Comparison of ENCODE assay signal across 13 mouse cellular contexts in the genomic region with DNA sequence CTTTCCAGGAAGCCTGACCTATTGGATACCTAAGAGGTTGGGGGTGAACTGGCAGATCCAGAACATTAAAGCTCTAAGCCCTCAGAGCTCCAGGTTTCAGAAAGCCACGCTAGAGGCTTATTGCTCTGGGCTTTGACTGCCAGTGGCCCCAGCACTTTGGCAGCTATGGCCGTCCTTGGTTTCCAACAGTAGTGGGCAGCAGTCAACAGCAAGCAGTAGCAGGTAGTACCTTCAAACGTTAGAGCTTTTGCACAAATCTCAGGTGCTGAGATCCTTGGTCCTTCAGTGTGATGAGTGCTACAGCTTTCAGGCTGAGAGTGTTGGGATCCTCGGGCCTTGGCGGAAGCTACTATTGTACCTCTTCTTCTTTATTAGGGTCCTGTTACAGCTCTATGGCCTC.
DNase-seq lines count a peak whose midpoint lies in the region; ATAC-seq and TF ChIP-seq lines count a peak whose summit lies in the region.
"Had no signal": no experiment of that assay in that cellular context is flagged by ENCODE, and none has a peak within 500 bp of the region (broad histone marks: within the 10 kb centered on the region; RNA-seq: fewer than 3 reads in every experiment).

No protein-coding gene starts in this region.

- no peak for ATAC-seq in intestine, postnatal 0 days
- ATAC-seq in intestine, embryonic 15.5 days = no peak
- ATAC-seq in lung, postnatal 0 days = no peak
- ATAC-seq: forebrain, embryonic 13.5 days; hindbrain, embryonic 16.5 days had no signal

- no peak for DNase-seq in heart, adult 2 months
- DNase-seq in heart, postnatal 14 days = no peak
- DNase-seq in lung, postnatal 0 days (ENCODE audit: low spot score) = no peak
- DNase-seq in lung, postnatal 4 days = no peak
- DNase-seq in forebrain, embryonic 10.5 days (ENCODE audit: extremely low spot score, low spot score) = no peak
- DNase-seq: forebrain, postnatal 0 days had no signal

- 71% methylated on average over 5 of the region's 5 CpGs for WGBS in heart, adult 2 months
- 72% methylated on average over 5 of the region's 5 CpGs for WGBS in intestine, postnatal 0 days
- 77% methylated on average over 5 of the region's 5 CpGs for WGBS in intestine, embryonic 15.5 days
- WGBS in lung, postnatal 0 days = 82% methylated on average over 5 of the region's 5 CpGs
- WGBS in forebrain, embryonic 10.5 days = 86% methylated on average over 5 of the region's 5 CpGs

- no peak for TF ChIP-seq POLR2A in heart, adult 2 months (IDR thresholded peaks at IDR 0.05; ENCODE audit: insufficient read depth, low read depth, low read length)

- H3K4me2 ChIP-seq in intestine, postnatal 0 days (replicated peaks; ENCODE audit: low read depth) = no peak overlapping the region
- no peak overlapping the region for H3K4me2 ChIP-seq in intestine, embryonic 15.5 days (replicated peaks)
- H3K4me2 ChIP-seq in lung, postnatal 0 days (replicated peaks; ENCODE audit: low read depth, low read length) = no peak overlapping the region
- H3K4me2 ChIP-seq: embryonic facial prominence, embryonic 13.5 days; forebrain, embryonic 13.5 days; heart, embryonic 13.5 days; hindbrain, embryonic 12.5 days had no signal

- H3K9me3 ChIP-seq in intestine, postnatal 0 days (ENCODE audit: control insufficient read depth) = no peaks in the 10 kb centered on the region
- H3K9me3 ChIP-seq in intestine, embryonic 15.5 days = no peaks in the 10 kb centered on the region
- H3K9me3 ChIP-seq in lung, postnatal 0 days (ENCODE audit: low read length) = no peaks in the 10 kb centered on the region
- H3K9me3 ChIP-seq in forebrain, embryonic 10.5 days = no peaks in the 10 kb centered on the region
- H3K9me3 ChIP-seq: embryonic facial prominence, embryonic 13.5 days; forebrain, embryonic 13.5 days; heart, embryonic 13.5 days; hindbrain, embryonic 12.5 days had no signal

- H3K9ac ChIP-seq in heart, adult 2 months (ENCODE audit: low read depth, low read length) = no peak overlapping the region
- H3K9ac ChIP-seq in intestine, postnatal 0 days (ENCODE audit: low read depth, low read length) = no peak overlapping the region
- no peak overlapping the region for H3K9ac ChIP-seq in intestine, embryonic 15.5 days
- no peak overlapping the region for H3K9ac ChIP-seq in lung, postnatal 0 days (replicated peaks; ENCODE audit: low read depth)
- H3K9ac ChIP-seq: embryonic facial prominence, embryonic 13.5 days; forebrain, embryonic 13.5 days; forebrain, postnatal 0 days; heart, embryonic 13.5 days; hindbrain, embryonic 12.5 days had no signal

- no peak overlapping the region for H3K27ac ChIP-seq in heart, adult 2 months
- no peak overlapping the region for H3K27ac ChIP-seq in intestine, postnatal 0 days (ENCODE audit: low read depth, low read length)
- no peak overlapping the region for H3K27ac ChIP-seq in intestine, embryonic 15.5 days
- no peak overlapping the region for H3K27ac ChIP-seq in lung, postnatal 0 days (ENCODE audit: low read length)
- no peak overlapping the region for H3K27ac ChIP-seq in forebrain, embryonic 10.5 days
- H3K27ac ChIP-seq: embryonic facial prominence, embryonic 13.5 days; forebrain, embryonic 13.5 days; heart, embryonic 13.5 days; hindbrain, embryonic 12.5 days had no signal

- peak; percentile 37 for TF ChIP-seq CTCF in heart, adult 2 months (IDR thresholded peaks at IDR 0.05)
- peak; percentile 68 for TF ChIP-seq CTCF in intestine, postnatal 0 days (IDR thresholded peaks at IDR 0.05; ENCODE audit: low read depth)
- peak; percentile 19 for TF ChIP-seq CTCF in lung, postnatal 0 days (IDR thresholded peaks at IDR 0.05)

- intact Hi-C loops in heart, adult 2 months (cut with DNase I) = no loop called here
- intact Hi-C loops in heart, postnatal 14 days (cut with DNase I) = no loop called here

- no peak for TF ChIP-seq EP300 in heart, adult 2 months (IDR thresholded peaks at IDR 0.05; ENCODE audit: insufficient read depth, low read depth, low read length)
- TF ChIP-seq EP300 in lung, postnatal 0 days (IDR thresholded peaks at IDR 0.05) = no peak

- peaks cover 11% of the 10 kb centered on the region for H3K4me1 ChIP-seq in heart, adult 2 months (ENCODE audit: control insufficient read depth, insufficient read depth, low read length)
- H3K4me1 ChIP-seq in intestine, postnatal 0 days (replicated peaks; ENCODE audit: control insufficient read depth, insufficient read depth, low read length) = no peaks in the 10 kb centered on the region
- peaks cover 3% of the 10 kb centered on the region for H3K4me1 ChIP-seq in intestine, embryonic 15.5 days (replicated peaks)
- H3K4me1 ChIP-seq in lung, postnatal 0 days (ENCODE audit: insufficient read depth, low read depth, low read length) = 0 out of 2 replicates have a peak, but pooled peaks cover under 1% of the 10 kb centered on the region
- peaks cover 41% of the 10 kb centered on the region for H3K4me1 ChIP-seq in forebrain, embryonic 10.5 days
- H3K4me1 ChIP-seq: embryonic facial prominence, embryonic 13.5 days had no signal

- no peaks in the 10 kb centered on the region for H3K79me2 ChIP-seq in heart, adult 2 months (replicated peaks; ENCODE audit: control insufficient read depth, insufficient read depth, low read length)

- H3K4me3 ChIP-seq in heart, adult 2 months = no peak overlapping the region
- no peak overlapping the region for H3K4me3 ChIP-seq in intestine, postnatal 0 days (ENCODE audit: low read depth, low read length)
- H3K4me3 ChIP-seq in intestine, embryonic 15.5 days (replicated peaks) = no peak overlapping the region
- no peak overlapping the region for H3K4me3 ChIP-seq in lung, postnatal 0 days (ENCODE audit: low read depth, low read length)
- no peak overlapping the region for H3K4me3 ChIP-seq in forebrain, embryonic 10.5 days
- H3K4me3 ChIP-seq: embryonic facial prominence, embryonic 13.5 days; forebrain, embryonic 13.5 days; heart, embryonic 13.5 days; hindbrain, embryonic 12.5 days had no signal

- 0 out of 2 replicates have a peak, but pooled peaks cover 2% of the 10 kb centered on the region for H3K36me3 ChIP-seq in heart, adult 2 months (ENCODE audit: control insufficient read depth, insufficient read depth, low read length)
- no peaks in the 10 kb centered on the region for H3K36me3 ChIP-seq in intestine, postnatal 0 days (ENCODE audit: control insufficient read depth, insufficient read depth)
- H3K36me3 ChIP-seq in intestine, embryonic 15.5 days = no peaks in the 10 kb centered on the region
- no peaks in the 10 kb centered on the region for H3K36me3 ChIP-seq in lung, postnatal 0 days (ENCODE audit: insufficient read depth, low read length)
- no peaks in the 10 kb centered on the region for H3K36me3 ChIP-seq in forebrain, embryonic 10.5 days (replicated peaks)
- H3K36me3 ChIP-seq: embryonic facial prominence, embryonic 13.5 days; heart, embryonic 13.5 days; hindbrain, embryonic 12.5 days had no signal

- H3K27me3 ChIP-seq in heart, adult 2 months (ENCODE audit: control insufficient read depth, insufficient read depth, low read length) = no peaks in the 10 kb centered on the region
- H3K27me3 ChIP-seq in intestine, postnatal 0 days (replicated peaks; ENCODE audit: control insufficient read depth, insufficient read depth, low read length) = no peaks in the 10 kb centered on the region
- no peaks in the 10 kb centered on the region for H3K27me3 ChIP-seq in intestine, embryonic 15.5 days (replicated peaks)
- H3K27me3 ChIP-seq in lung, postnatal 0 days (replicated peaks; ENCODE audit: insufficient read depth, low read length) = no peaks in the 10 kb centered on the region
- peaks cover 41% of the 10 kb centered on the region for H3K27me3 ChIP-seq in forebrain, embryonic 10.5 days (ENCODE audit: poor library complexity, severe bottlenecking)
- H3K27me3 ChIP-seq: embryonic facial prominence, embryonic 13.5 days; heart, embryonic 13.5 days had no signal
